Mouse (Mus musculus): ENCODE results near the gene Srp72. TPM values are rescaled to one million over a fixed set of nuclear protein-coding genes. Genes with fewer than 3 reads are reported as not detected.
"Not testable (repeated sequence)": the region's sequence is repeated elsewhere in the genome, so short reads cannot be mapped to it uniquely, and the experiment has no call there.

Srp72 gene
- total RNA-seq, 2 experiments from 2014 or later = 149 to 166 TPM

- DNase-seq (ENCODE audit: low spot score in 2 of 2) = no peak
Measured at GRCm38 (mm10) chr5:76959587-76959986, 14.9 kb upstream of the Srp72 start.

GRCm38 (mm10) chr5:76962545-76962944 lies 11.9 kb upstream of the Srp72 start:
- no peak for DNase-seq (ENCODE audit: low spot score in 2 of 2)

- no peak for DNase-seq (ENCODE audit: low spot score in 2 of 2)
Measured at GRCm38 (mm10) chr5:76964651-76965050, 9.8 kb upstream of the Srp72 start.

- DNase-seq (ENCODE audit: low spot score in 2 of 2) = no peak
Measured at GRCm38 (mm10) chr5:76969250-76969649, 5.2 kb upstream of the Srp72 start.

- not testable (repeated sequence) for DNase-seq (ENCODE audit: low spot score in 2 of 2)
Measured at GRCm38 (mm10) chr5:76971115-76971514, 3.4 kb upstream of the Srp72 start.

GRCm38 (mm10) chr5:76973488-76973887 lies 995 bp upstream of the Srp72 start:
- no peak for DNase-seq (ENCODE audit: low spot score in 2 of 2)

GRCm38 (mm10) chr5:76974207-76974553 lies 303 bp upstream of the Srp72 start:
- no peak for DNase-seq (ENCODE audit: low spot score in 2 of 2)

- no peak for DNase-seq (ENCODE audit: low spot score in 2 of 2)
Measured at GRCm38 (mm10) chr5:76975736-76976135, 1.3 kb downstream of the Srp72 start.

GRCm38 (mm10) chr5:76984015-76984414 lies 9.5 kb downstream of the Srp72 start:
- DNase-seq (ENCODE audit: low spot score in 2 of 2) = no peak

GRCm38 (mm10) chr5:76990789-76991188 lies 16.3 kb downstream of the Srp72 start:
- no peak for DNase-seq (ENCODE audit: low spot score in 2 of 2)

- no peak for DNase-seq (ENCODE audit: low spot score in 2 of 2)
Measured at GRCm38 (mm10) chr5:76993174-76993814, 18.8 kb downstream of the Srp72 start.

GRCm38 (mm10) chr5:76998416-76998815 lies 23.9 kb downstream of the Srp72 start:
- no peak for DNase-seq (ENCODE audit: low spot score in 2 of 2)

GRCm38 (mm10) chr5:77001192-77001591 lies 26.7 kb downstream of the Srp72 start:
- DNase-seq (ENCODE audit: low spot score in 2 of 2) = no peak

- no peak for DNase-seq (ENCODE audit: low spot score in 2 of 2)
Measured at GRCm38 (mm10) chr5:77004051-77004821, 29.8 kb downstream of the Srp72 start, which contains the start of gene Arl9. TSS of gene Arl9 (plus strand) at chr5:77004055.

- no peak for DNase-seq (ENCODE audit: low spot score in 2 of 2)
Measured at GRCm38 (mm10) chr5:77010352-77010751, 35.9 kb downstream of the Srp72 start.

- no peak for DNase-seq (ENCODE audit: low spot score in 2 of 2)
Measured at GRCm38 (mm10) chr5:77011082-77011481, 36.6 kb downstream of the Srp72 start.

- DNase-seq (ENCODE audit: low spot score in 2 of 2) = no peak
Measured at GRCm38 (mm10) chr5:77013171-77013570, 38.7 kb downstream of the Srp72 start.

GRCm38 (mm10) chr5:77015544-77016482 lies 41.3 kb downstream of the Srp72 start, which contains the start of gene Thegl:
TSS of gene Thegl (plus strand) at chr5:77016023.
- peak; percentile 43 to 58 for DNase-seq (ENCODE audit: low spot score in 2 of 2)

- DNase-seq (ENCODE audit: low spot score in 2 of 2) = no peak
Measured at GRCm38 (mm10) chr5:77028034-77028433, 53.6 kb downstream of the Srp72 start.

- DNase-seq (ENCODE audit: low spot score in 2 of 2) = no peak
Measured at GRCm38 (mm10) chr5:77029735-77030134, 55.3 kb downstream of the Srp72 start.

- not testable (repeated sequence) for DNase-seq (ENCODE audit: low spot score in 2 of 2)
Measured at GRCm38 (mm10) chr5:77035101-77035500, 60.6 kb downstream of the Srp72 start.

Measured in adrenal gland, postnatal 4 days (tissue).